Mouse (Mus musculus): Measurements from ENCODE around the gene Eif4h. TPM values are rescaled to one million over a fixed set of nuclear protein-coding genes. Genes with fewer than 3 reads are reported as not detected.
A peak's percentile ranks its signal among the peaks of the same experiment; 100 is the strongest.

The Eif4h gene
- polyA plus RNA-seq, 1 experiment: 125 TPM

- Histone ChIP-seq H3K27ac (ENCODE audit: insufficient read depth, low read length) (no peak overlapping the region), H3K4me1 (ENCODE audit: control insufficient read depth, insufficient read depth, insufficient read length) (no peaks in the 10 kb centered on the region), H3K27me3 (ENCODE audit: control insufficient read depth, insufficient read depth, low read length) (no peaks in the 10 kb centered on the region), H3K36me3 (ENCODE audit: control insufficient read depth, insufficient read depth, low read length) (peaks cover 53% of the 10 kb centered on the region), H3K4me3 (ENCODE audit: extremely low read depth, insufficient read depth, insufficient read length) (no peak overlapping the region)
- 92% methylated on average over 2 of the region's 2 CpGs for WGBS
- no peak for DNase-seq (ENCODE audit: low read depth in 1 of 2, low spot score in 2 of 2)
- no peak for TF ChIP-seq POLR2A (IDR thresholded peaks at IDR 0.05; ENCODE audit: low read depth, low read length)
- no peak for TF ChIP-seq CTCF (IDR thresholded peaks at IDR 0.05; ENCODE audit: extremely low read depth, insufficient read depth, insufficient read length, insufficient replicate concordance)
Observed at GRCm38 (mm10) chr5:134622069-134622468, 17.2 kb downstream of the Eif4h start.

GRCm38 (mm10) chr5:134621099-134621640 is 18.1 kb downstream of the Eif4h start:
- H3K27me3 ChIP-seq (ENCODE audit: control insufficient read depth, insufficient read depth, low read length): no peaks in the 10 kb centered on the region
- no peak for TF ChIP-seq POLR2A (IDR thresholded peaks at IDR 0.05; ENCODE audit: low read depth, low read length)
- no peak for TF ChIP-seq CTCF (IDR thresholded peaks at IDR 0.05; ENCODE audit: extremely low read depth, insufficient read depth, insufficient read length, insufficient replicate concordance)
- no peak for DNase-seq (ENCODE audit: low read depth in 1 of 2, low spot score in 2 of 2)
- peaks cover 48% of the 10 kb centered on the region for H3K36me3 ChIP-seq (ENCODE audit: control insufficient read depth, insufficient read depth, low read length)
- H3K4me1 ChIP-seq (ENCODE audit: control insufficient read depth, insufficient read depth, insufficient read length): peaks cover 3% of the 10 kb centered on the region; the same call in 1 of the 2 replicates
- H3K27ac ChIP-seq (ENCODE audit: insufficient read depth, low read length): no peak overlapping the region
- no peak overlapping the region for H3K4me3 ChIP-seq (ENCODE audit: extremely low read depth, insufficient read depth, insufficient read length)
- 91% methylated on average over 16 of the region's 16 CpGs for WGBS

DNA sequence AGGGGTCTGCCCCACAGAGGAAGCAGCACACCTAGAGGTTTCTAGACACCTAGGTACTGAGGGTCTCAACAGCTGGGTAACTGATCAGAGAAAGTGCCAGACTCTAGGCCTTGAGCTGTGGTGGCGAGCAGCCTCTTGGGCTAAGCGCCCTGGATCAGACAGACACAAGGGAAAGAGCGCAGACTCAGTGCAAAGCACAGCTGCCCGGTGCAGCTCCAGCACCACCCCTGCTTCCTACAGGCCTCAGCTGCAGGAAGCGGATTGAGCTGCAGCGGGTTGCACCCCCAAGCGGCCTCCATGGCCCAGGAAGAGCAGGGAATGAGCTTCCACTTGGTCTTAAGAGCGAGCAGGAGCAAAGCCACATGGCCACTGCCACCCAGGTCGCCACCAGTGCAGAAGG is 18.8 kb downstream of the Eif4h start:
- H3K27ac ChIP-seq (ENCODE audit: insufficient read depth, low read length): no peak overlapping the region
- H3K27me3 ChIP-seq (ENCODE audit: control insufficient read depth, insufficient read depth, low read length): no peaks in the 10 kb centered on the region
- H3K36me3 ChIP-seq (ENCODE audit: control insufficient read depth, insufficient read depth, low read length): peaks cover 45% of the 10 kb centered on the region
- 91% methylated on average over 9 of the region's 9 CpGs for WGBS
- peaks cover 5% of the 10 kb centered on the region; the same call in 1 of the 2 replicates for H3K4me1 ChIP-seq (ENCODE audit: control insufficient read depth, insufficient read depth, insufficient read length)
- no peak for TF ChIP-seq POLR2A (IDR thresholded peaks at IDR 0.05; ENCODE audit: low read depth, low read length)
- no peak for TF ChIP-seq CTCF (IDR thresholded peaks at IDR 0.05; ENCODE audit: extremely low read depth, insufficient read depth, insufficient read length, insufficient replicate concordance)
- no peak overlapping the region for H3K4me3 ChIP-seq (ENCODE audit: extremely low read depth, insufficient read depth, insufficient read length)
- DNase-seq (ENCODE audit: low read depth in 1 of 2, low spot score in 2 of 2): no peak

DNA sequence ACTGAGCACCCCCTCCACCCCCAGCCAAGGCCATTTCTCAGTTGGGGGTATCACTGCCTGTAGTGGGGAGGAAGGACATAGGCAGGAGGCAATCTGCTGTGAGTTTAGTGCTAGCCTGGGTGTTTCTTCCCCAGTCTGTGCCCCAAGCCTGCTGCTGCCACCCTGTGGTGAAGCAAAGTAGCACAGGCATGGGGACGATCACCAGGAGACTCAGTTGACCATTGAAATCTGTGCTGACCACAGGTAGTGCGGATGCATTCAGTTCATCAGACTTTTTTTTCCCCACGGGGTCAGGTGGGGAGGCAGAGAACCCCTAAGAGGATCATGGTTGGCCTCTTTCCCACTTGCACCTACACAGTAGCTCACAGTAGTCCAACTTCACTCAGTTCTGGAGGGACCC is 22.2 kb downstream of the Eif4h start:
- Histone ChIP-seq H3K27ac (ENCODE audit: insufficient read depth, low read length) (no peak overlapping the region), H3K4me1 (ENCODE audit: control insufficient read depth, insufficient read depth, insufficient read length) (peaks cover 11% of the 10 kb centered on the region; the same call in 1 of the 2 replicates), H3K4me3 (ENCODE audit: extremely low read depth, insufficient read depth, insufficient read length) (no peak overlapping the region), H3K27me3 (ENCODE audit: control insufficient read depth, insufficient read depth, low read length) (no peaks in the 10 kb centered on the region), H3K36me3 (ENCODE audit: control insufficient read depth, insufficient read depth, low read length) (peaks cover 22% of the 10 kb centered on the region)
- no peak for TF ChIP-seq POLR2A (IDR thresholded peaks at IDR 0.05; ENCODE audit: low read depth, low read length)
- peak; percentile 92; the same call in 1 of the 2 replicates for TF ChIP-seq CTCF (IDR thresholded peaks at IDR 0.05; ENCODE audit: extremely low read depth, insufficient read depth, insufficient read length, insufficient replicate concordance)
- peak in 1 of 2 experiments; percentile 76 for DNase-seq (ENCODE audit: low read depth in 1 of 2, low spot score in 2 of 2)
- WGBS: 37% methylated on average over 3 of the region's 3 CpGs

DNA sequence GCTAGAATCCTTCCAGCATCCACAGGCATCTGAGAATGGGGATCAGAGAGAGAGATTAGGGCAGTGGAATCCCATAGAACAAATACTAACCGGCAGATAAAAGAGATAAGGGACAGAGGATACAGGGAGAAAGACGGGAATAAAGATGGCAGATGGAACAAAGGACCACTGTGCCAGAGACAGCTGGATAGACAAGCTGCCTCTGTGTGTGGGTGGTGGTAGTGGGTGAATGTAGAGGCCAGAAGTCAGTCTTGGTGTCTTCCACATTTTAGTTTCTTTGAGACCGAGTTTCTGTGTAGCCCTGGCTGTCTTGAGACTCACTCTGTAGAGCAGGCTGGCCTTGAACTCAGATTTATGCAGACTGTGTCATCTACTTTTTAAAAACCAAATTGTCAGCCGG is 23.5 kb downstream of the Eif4h start:
- no peak for DNase-seq (ENCODE audit: low read depth in 1 of 2, low spot score in 2 of 2)
- Histone ChIP-seq H3K27me3 (ENCODE audit: control insufficient read depth, insufficient read depth, low read length) (no peaks in the 10 kb centered on the region), H3K36me3 (ENCODE audit: control insufficient read depth, insufficient read depth, low read length) (peaks cover 13% of the 10 kb centered on the region), H3K4me3 (ENCODE audit: extremely low read depth, insufficient read depth, insufficient read length) (no peak overlapping the region), H3K4me1 (ENCODE audit: control insufficient read depth, insufficient read depth, insufficient read length) (peaks cover 19% of the 10 kb centered on the region; the same call in 1 of the 2 replicates), H3K27ac (ENCODE audit: insufficient read depth, low read length) (peak overlapping the region; percentile 85)
- TF ChIP-seq CTCF (IDR thresholded peaks at IDR 0.05; ENCODE audit: extremely low read depth, insufficient read depth, insufficient read length, insufficient replicate concordance) (no peak), POLR2A (IDR thresholded peaks at IDR 0.05; ENCODE audit: low read depth, low read length) (no peak)
- 76% methylated on average over 4 of the region's 4 CpGs for WGBS

DNA sequence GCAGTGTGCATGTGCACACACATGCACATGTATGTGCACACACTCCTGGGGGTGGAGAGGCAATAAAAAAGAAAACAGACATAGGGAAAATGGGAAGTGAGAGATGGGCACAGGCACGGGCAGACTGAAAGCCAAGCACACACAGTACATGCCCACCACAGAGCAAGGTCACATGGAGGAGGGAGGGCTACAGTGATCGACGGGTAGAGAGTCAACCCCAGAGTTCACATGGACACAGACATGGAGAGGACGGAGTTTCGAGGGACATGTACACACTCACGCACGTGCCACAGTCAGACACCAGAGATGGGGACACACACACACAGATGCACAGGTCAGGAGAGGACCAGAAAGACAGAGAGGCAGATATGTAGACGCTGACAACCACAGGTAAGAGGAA is 23.9 kb downstream of the Eif4h start:
- DNase-seq (ENCODE audit: low read depth in 1 of 2, low spot score in 2 of 2): no peak
- no peaks in the 10 kb centered on the region for H3K27me3 ChIP-seq (ENCODE audit: control insufficient read depth, insufficient read depth, low read length)
- peaks cover 19% of the 10 kb centered on the region; the same call in 1 of the 2 replicates for H3K4me1 ChIP-seq (ENCODE audit: control insufficient read depth, insufficient read depth, insufficient read length)
- TF ChIP-seq POLR2A (IDR thresholded peaks at IDR 0.05; ENCODE audit: low read depth, low read length) (no peak), CTCF (IDR thresholded peaks at IDR 0.05; ENCODE audit: extremely low read depth, insufficient read depth, insufficient read length, insufficient replicate concordance) (no peak)
- H3K36me3 ChIP-seq (ENCODE audit: control insufficient read depth, insufficient read depth, low read length): peaks cover 9% of the 10 kb centered on the region
- peak overlapping the region; percentile 85 for H3K27ac ChIP-seq (ENCODE audit: insufficient read depth, low read length)
- H3K4me3 ChIP-seq (ENCODE audit: extremely low read depth, insufficient read depth, insufficient read length): no peak overlapping the region; the same call in 1 of the 2 replicates
- 50% methylated on average over 8 of the region's 8 CpGs for WGBS

- H3K4me1 ChIP-seq (ENCODE audit: control insufficient read depth, insufficient read depth, insufficient read length): peaks cover 19% of the 10 kb centered on the region; the same call in 1 of the 2 replicates
- peaks cover 7% of the 10 kb centered on the region for H3K36me3 ChIP-seq (ENCODE audit: control insufficient read depth, insufficient read depth, low read length)
- TF ChIP-seq CTCF (IDR thresholded peaks at IDR 0.05; ENCODE audit: extremely low read depth, insufficient read depth, insufficient read length, insufficient replicate concordance) (no peak), POLR2A (IDR thresholded peaks at IDR 0.05; ENCODE audit: low read depth, low read length) (peak; percentile 61; the same call in 1 of the 2 replicates)
- peak within 1 kb of the TSS; percentile 85 for H3K27ac ChIP-seq (ENCODE audit: insufficient read depth, low read length)
- WGBS: 32% methylated on average over 7 of the region's 7 CpGs
- peak within 1 kb of the TSS; percentile 70 for H3K4me3 ChIP-seq (ENCODE audit: extremely low read depth, insufficient read depth, insufficient read length)
- peak; percentile 37 to 68 for DNase-seq (ENCODE audit: low read depth in 1 of 2, low spot score in 2 of 2)
- H3K27me3 ChIP-seq (ENCODE audit: control insufficient read depth, insufficient read depth, low read length): no peaks in the 10 kb centered on the region
Observed at GRCm38 (mm10) chr5:134614802-134615201, 24.5 kb downstream of the Eif4h start, which contains the start of gene Lat2. TSS of gene Lat2 (minus strand) at chr5:134615025.
